Mouse (Mus musculus) spleen, adult 18-20 months (tissue): ENCODE measurements around the gene Olfr888.

ENCODE experiments used
- DNase-seq, 2 experiments: peaks; one replicate each; pipeline ENCODE4 v3.0.0; 2022; ENCODE audit warnings: mixed read lengths in 2 of 2

Olfr888 gene

GRCm38 (mm10) chr9:38107828-38108227 lies at the start of gene Olfr888:
Gene Olfr888, plus strand, starts transcription at chr9:38108128.
- DNase-seq = no peak

GRCm38 (mm10) chr9:38061022-38061421 lies 46.9 kb upstream of the Olfr888 start, which contains the start of gene Olfr885:
Gene Olfr885, plus strand, starts transcription at chr9:38061322.
- DNase-seq = no peak

DNA sequence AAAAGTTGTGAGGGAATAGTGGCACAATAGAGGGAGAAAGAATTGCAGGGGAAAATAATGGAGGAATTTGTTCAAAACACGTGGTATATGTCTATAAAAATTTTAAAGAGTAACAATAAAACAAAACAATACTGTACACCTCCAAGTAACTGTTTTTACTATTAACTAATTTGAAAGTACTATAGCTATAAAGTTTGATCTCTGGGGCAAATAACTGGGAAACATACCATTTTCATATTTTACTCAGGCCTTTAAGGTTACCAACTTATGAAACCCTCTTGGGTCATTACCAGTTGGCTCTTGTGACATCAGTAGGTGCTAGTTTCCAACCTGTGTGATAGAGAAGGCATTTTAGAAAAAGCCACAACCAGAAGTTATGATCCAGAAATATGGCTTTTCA lies 24.2 kb upstream of the Olfr888 start, which contains the start of gene Olfr887:
Gene Olfr887 (plus strand): TSS at position 301 of the 400 bp plus-strand sequence.
- DNase-seq = no peak

- no peak for DNase-seq
These were observed 7.0 kb downstream of the Olfr888 start, which contains the start of gene Olfr889 for GRCm38 (mm10) chr9:38114898-38115297. Gene Olfr889, plus strand, starts transcription at chr9:38115198.

DNA sequence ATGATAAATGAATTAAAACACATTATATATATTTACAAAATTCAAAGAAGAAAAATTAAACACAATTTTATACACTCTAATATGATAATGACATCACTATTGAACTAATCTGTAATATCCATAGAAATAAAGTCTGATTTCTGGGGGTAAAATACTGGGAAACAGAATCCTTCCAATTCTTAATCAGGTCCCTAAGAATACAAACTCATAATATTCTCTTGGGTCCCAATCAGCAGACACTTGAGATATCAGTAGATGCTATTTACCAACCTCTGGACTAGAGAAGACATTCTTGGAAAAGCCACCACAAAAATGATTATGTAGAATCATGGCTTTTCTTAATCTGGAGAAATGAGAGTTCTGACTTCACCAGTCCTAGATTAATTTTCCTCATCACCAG lies 34.3 kb downstream of the Olfr888 start, which contains the start of gene Olfr890:
Gene Olfr890 (plus strand): TSS at position 301 of the 400 bp plus-strand sequence.
- DNase-seq = no peak
